Mouse (Mus musculus) urinary bladder, adult 2 months (tissue): ENCODE results near the gene Tent5c. TPM values are rescaled to one million over a fixed set of nuclear protein-coding genes. Genes with fewer than 3 reads are reported as not detected.

ENCODE experiments used
- DNase-seq: peaks from one replicate; pipeline ENCODE4 v3.0.0; 2022; ENCODE audit warnings: low spot score
- polyA plus RNA-seq: library from polyadenylated mRNA; depleted of rRNA; stranded (reverse); fragments of >200 nt; gene quantifications from 2 replicates; pipeline ENCODE4 v1.2.3, GENCODE M21; 2012

The Tent5c gene
- polyA plus RNA-seq, 1 experiment: 1.7 TPM

GRCm38 (mm10) chr3:100487046-100487445 is 2.1 kb downstream of the Tent5c start:
- DNase-seq: no peak

- DNase-seq: no peak
Measured at GRCm38 (mm10) chr3:100485390-100486132, 3.6 kb downstream of the Tent5c start.

GRCm38 (mm10) chr3:100482971-100483610 is 6.0 kb downstream of the Tent5c start:
- DNase-seq: no peak

GRCm38 (mm10) chr3:100482324-100482911 is 6.7 kb downstream of the Tent5c start:
- DNase-seq: no peak

GRCm38 (mm10) chr3:100480251-100481005 is 8.7 kb downstream of the Tent5c start:
- no peak for DNase-seq

GRCm38 (mm10) chr3:100474950-100475472 is 14.1 kb downstream of the Tent5c start:
- DNase-seq: no peak

GRCm38 (mm10) chr3:100474536-100474935 is 14.6 kb downstream of the Tent5c start:
- DNase-seq: no peak

- DNase-seq: no peak
Measured at GRCm38 (mm10) chr3:100473146-100473545, 16.0 kb downstream of the Tent5c start.

- DNase-seq: no peak
Measured at GRCm38 (mm10) chr3:100470902-100471301, 18.2 kb downstream of the Tent5c start.

- no peak for DNase-seq
Measured at GRCm38 (mm10) chr3:100470101-100470500, 19.0 kb downstream of the Tent5c start.

GRCm38 (mm10) chr3:100466551-100466950 is 22.6 kb downstream of the Tent5c start:
- no peak for DNase-seq

- no peak for DNase-seq
Measured at GRCm38 (mm10) chr3:100464596-100464995, 24.5 kb downstream of the Tent5c start.

- no peak for DNase-seq
Measured at GRCm38 (mm10) chr3:100463959-100464265, 25.2 kb downstream of the Tent5c start.

- DNase-seq: no peak
Measured at GRCm38 (mm10) chr3:100463160-100463958, 25.8 kb downstream of the Tent5c start.

- DNase-seq: no peak
Measured at GRCm38 (mm10) chr3:100462235-100463083, 26.7 kb downstream of the Tent5c start.

GRCm38 (mm10) chr3:100460510-100460909 is 28.6 kb downstream of the Tent5c start:
- no peak for DNase-seq

GRCm38 (mm10) chr3:100443798-100444500 is 45.2 kb downstream of the Tent5c start:
- no peak for DNase-seq

GRCm38 (mm10) chr3:100442499-100442898 is 46.6 kb downstream of the Tent5c start:
- no peak for DNase-seq

GRCm38 (mm10) chr3:100440754-100441153 is 48.4 kb downstream of the Tent5c start:
- DNase-seq: no peak

- DNase-seq: no peak
Measured at GRCm38 (mm10) chr3:100440009-100440408, 49.1 kb downstream of the Tent5c start.
